Mouse (Mus musculus) forebrain, postnatal 0 days (tissue): ENCODE results near the gene Pde6h. TPM values are rescaled to one million over a fixed set of nuclear protein-coding genes. Genes with fewer than 3 reads are reported as not detected.

Experiments used
- ATAC-seq: fragments of 200-750 bp; cut with Nextera tagmentation; 2 replicates; pipeline ENCODE4 v1.8.0; 2017; ENCODE audit warnings: mild to moderate bottlenecking, moderate library complexity
- DNase-seq: peaks from one replicate; pipeline ENCODE4 v3.0.0-alpha.2; 2015
- H3K27ac ChIP-seq: fragments of 300-500 bp; sonication (generic); 2 replicates; pipeline ENCODE4 v1.5.1; 2014; ENCODE audit warnings: low read depth, mild to moderate bottlenecking, antibody characterized with exemption, low read length, moderate library complexity, mixed read lengths
- H3K27me3 ChIP-seq: fragments of 300-500 bp; sonication (generic); 2 replicates; pipeline ENCODE4 v1.6.1; 2014; ENCODE audit warnings: mild to moderate bottlenecking, low read length, mixed read lengths; ENCODE audit not compliant: insufficient read depth
- H3K36me3 ChIP-seq: fragments of 300-500 bp; sonication (generic); 2 replicates; pipeline ENCODE4 v1.6.1; 2014; ENCODE audit warnings: mild to moderate bottlenecking, moderate library complexity; ENCODE audit not compliant: insufficient read depth
- H3K4me1 ChIP-seq: fragments of 300-500 bp; sonication (generic); 2 replicates; pipeline ENCODE4 v1.6.1; 2014; ENCODE audit warnings: antibody characterized with exemption; ENCODE audit not compliant: insufficient read depth
- H3K4me2 ChIP-seq: fragments of 300-500 bp; sonication (generic); 2 replicates; pipeline ENCODE4 v1.6.1; 2014; ENCODE audit warnings: low read depth, mild to moderate bottlenecking, moderate library complexity
- H3K4me3 ChIP-seq: fragments of 300-500 bp; sonication (generic); 2 replicates; pipeline ENCODE4 v1.5.1; 2014; ENCODE audit warnings: low read depth, low read length, mixed read lengths
- H3K9ac ChIP-seq: fragments of 300-500 bp; sonication (generic); 2 replicates; pipeline ENCODE4 v1.6.1; 2014; ENCODE audit warnings: mild to moderate bottlenecking
- H3K9me3 ChIP-seq: fragments of 300-500 bp; sonication (generic); 2 replicates; pipeline ENCODE4 v1.6.1; 2016; ENCODE audit warnings: low read length
- CTCF ChIP-seq: sonication (generic); IDR thresholded peaks from 2 replicates; pipeline ENCODE4 v1.5.1; 2016; ENCODE audit warnings: antibody characterized with exemption, control low read depth, low read depth
- WGBS: fragments of 180-500 bp; shearing (Covaris S2); extraction: QIAGEN DNeasy Blood & Tissue Kit; methylation state at CpG from one replicate; pipeline ENCODE4 v1.1.7; 2014; 5-methylcytosine and 5-hydroxymethylcytosine counted together
- polyA plus RNA-seq: library from polyadenylated mRNA; unstranded; fragments of >200 nt; fragmentation: Nextera tagmentation; extraction: Ambion mirVana; gene quantifications from 2 replicates; pipeline ENCODE4 v1.2.1, GENCODE M21; 2015
- total RNA-seq: library from RNA; depleted of rRNA; stranded (reverse); fragments of >200 nt; gene quantifications from 2 replicates; pipeline ENCODE4 v1.2.3, GENCODE M21; 2014

Pde6h gene
- total and polyA plus RNA-seq, 2 experiments from 2014 or later: 0.05 to 0.34 TPM

GRCm38 (mm10) chr6:136910247-136910890 lies 13.3 kb upstream of the Pde6h start:
- ATAC-seq (no peak), DNase-seq (peak; percentile 32)
- no peak for TF ChIP-seq CTCF
- no peaks in the 10 kb centered on the region for H3K36me3 ChIP-seq
- no peak overlapping the region for H3K27ac ChIP-seq
- 0 out of 2 replicates have a peak, but pooled peaks cover 5% of the 10 kb centered on the region for H3K4me1 ChIP-seq
- H3K4me3 ChIP-seq: no peak overlapping the region
- H3K27me3 ChIP-seq: no peaks in the 10 kb centered on the region
- H3K9ac ChIP-seq: no peak overlapping the region
- H3K4me2 ChIP-seq: no peak overlapping the region
- no peaks in the 10 kb centered on the region for H3K9me3 ChIP-seq
- WGBS: 74% methylated on average over 9 of the region's 9 CpGs

- WGBS: 57% methylated on average over 1 of the region's 2 CpGs
- Histone ChIP-seq H3K4me3 (no peak overlapping the region), H3K36me3 (no peaks in the 10 kb centered on the region), H3K27ac (no peak overlapping the region), H3K4me2 (no peak overlapping the region), H3K27me3 (no peaks in the 10 kb centered on the region), H3K9me3 (no peaks in the 10 kb centered on the region), H3K9ac (no peak overlapping the region), H3K4me1 (0 out of 2 replicates have a peak, but pooled peaks cover 5% of the 10 kb centered on the region)
- ATAC-seq: no peak
- no peak for TF ChIP-seq CTCF
- no peak for DNase-seq
Measured at GRCm38 (mm10) chr6:136912751-136913265, 10.8 kb upstream of the Pde6h start.

GRCm38 (mm10) chr6:136913384-136914126 lies 10.1 kb upstream of the Pde6h start:
- no peaks in the 10 kb centered on the region for H3K27me3 ChIP-seq
- no peak overlapping the region for H3K27ac ChIP-seq
- DNase-seq (peak; percentile 18), ATAC-seq (peak; percentile 65)
- peak overlapping the region; percentile 9; the same call in 1 of the 2 replicates for H3K4me3 ChIP-seq
- H3K9me3 ChIP-seq: no peaks in the 10 kb centered on the region
- H3K36me3 ChIP-seq: no peaks in the 10 kb centered on the region
- H3K4me2 ChIP-seq: peak overlapping the region; percentile 24
- 0 out of 2 replicates have a peak, but pooled peaks cover 5% of the 10 kb centered on the region for H3K4me1 ChIP-seq
- peak overlapping the region; percentile 29; the same call in 1 of the 2 replicates for H3K9ac ChIP-seq
- TF ChIP-seq CTCF: no peak
- whole genome bisulfite sequencing: 15% methylated on average over 18 of the region's 18 CpGs

GRCm38 (mm10) chr6:136914234-136914633 lies 9.4 kb upstream of the Pde6h start:
- Histone ChIP-seq H3K36me3 (no peaks in the 10 kb centered on the region), H3K9ac (no peak overlapping the region), H3K4me1 (0 out of 2 replicates have a peak, but pooled peaks cover 5% of the 10 kb centered on the region), H3K27me3 (no peaks in the 10 kb centered on the region), H3K4me3 (no peak overlapping the region), H3K27ac (no peak overlapping the region), H3K4me2 (no peak overlapping the region), H3K9me3 (no peaks in the 10 kb centered on the region)
- no peak for TF ChIP-seq CTCF
- WGBS: 94% methylated on average over 6 of the region's 6 CpGs
- ATAC-seq (no peak), DNase-seq (no peak)

GRCm38 (mm10) chr6:136915721-136916395 lies 7.8 kb upstream of the Pde6h start:
- 85% methylated on average over 8 of the region's 8 CpGs for WGBS
- no peak for DNase-seq
- Histone ChIP-seq H3K9ac (no peak overlapping the region), H3K27ac (no peak overlapping the region), H3K36me3 (no peaks in the 10 kb centered on the region), H3K4me2 (no peak overlapping the region), H3K4me1 (0 out of 2 replicates have a peak, but pooled peaks cover 5% of the 10 kb centered on the region), H3K4me3 (no peak overlapping the region), H3K9me3 (no peaks in the 10 kb centered on the region), H3K27me3 (no peaks in the 10 kb centered on the region)
- no peak for ATAC-seq
- no peak for TF ChIP-seq CTCF

GRCm38 (mm10) chr6:136917885-136918284 lies 5.7 kb upstream of the Pde6h start:
- H3K27ac ChIP-seq: no peak overlapping the region
- H3K4me2 ChIP-seq: no peak overlapping the region
- no peak for DNase-seq
- no peak for ATAC-seq
- no peak for TF ChIP-seq CTCF
- H3K4me3 ChIP-seq: no peak overlapping the region
- WGBS: 4% methylated on average over 2 of the region's 2 CpGs
- peaks cover 5% of the 10 kb centered on the region; the same call in 1 of the 2 replicates for H3K4me1 ChIP-seq
- H3K36me3 ChIP-seq: no peaks in the 10 kb centered on the region
- no peaks in the 10 kb centered on the region for H3K9me3 ChIP-seq
- H3K27me3 ChIP-seq: no peaks in the 10 kb centered on the region
- H3K9ac ChIP-seq: no peak overlapping the region
